Mouse (Mus musculus) brain, embryonic 14.5 days (tissue): Measurements from ENCODE around the gene Nr1h3. TPM values are rescaled to one million over a fixed set of nuclear protein-coding genes. Genes with fewer than 3 reads are reported as not detected.

Experiments
- DNase-seq: peaks from one replicate; pipeline ENCODE4 v3.0.0-alpha.2; 2011; ENCODE audit warnings: low read depth
- CTCF ChIP-seq: fragments of 200-500 bp; IDR thresholded peaks from 2 replicates; pipeline ENCODE4 v1.5.1; 2012; ENCODE audit warnings: inconsistent platforms, mild to moderate bottlenecking, moderate library complexity, borderline replicate concordance; ENCODE audit not compliant: insufficient read depth, insufficient read length; ENCODE audit errors: extremely low read depth
- POLR2A ChIP-seq: fragments of 200-500 bp; IDR thresholded peaks from 2 replicates; pipeline ENCODE4 v1.6.1; 2012; ENCODE audit warnings: mild to moderate bottlenecking, inconsistent platforms, borderline replicate concordance; ENCODE audit not compliant: poor library complexity, insufficient read depth, insufficient read length, severe bottlenecking; ENCODE audit errors: extremely low read depth
- polyA plus RNA-seq: library from polyadenylated mRNA; depleted of rRNA; stranded (reverse); fragments of >200 nt; gene quantifications from 2 replicates; pipeline ENCODE4 v1.2.3, GENCODE M21; 2012

Nr1h3 gene
- polyA plus RNA-seq, 1 experiment = 3.9 TPM

- peak; percentile 29 for DNase-seq
- TF ChIP-seq CTCF = no peak
- no peak for TF ChIP-seq POLR2A
Observed at GRCm38 (mm10) chr2:91182016-91182404, 20.6 kb downstream of the Nr1h3 start.

- DNase-seq = peak; percentile 28
- no peak for TF ChIP-seq CTCF
- no peak for TF ChIP-seq POLR2A
Observed at GRCm38 (mm10) chr2:91180706-91181105, 21.9 kb downstream of the Nr1h3 start.

DNA sequence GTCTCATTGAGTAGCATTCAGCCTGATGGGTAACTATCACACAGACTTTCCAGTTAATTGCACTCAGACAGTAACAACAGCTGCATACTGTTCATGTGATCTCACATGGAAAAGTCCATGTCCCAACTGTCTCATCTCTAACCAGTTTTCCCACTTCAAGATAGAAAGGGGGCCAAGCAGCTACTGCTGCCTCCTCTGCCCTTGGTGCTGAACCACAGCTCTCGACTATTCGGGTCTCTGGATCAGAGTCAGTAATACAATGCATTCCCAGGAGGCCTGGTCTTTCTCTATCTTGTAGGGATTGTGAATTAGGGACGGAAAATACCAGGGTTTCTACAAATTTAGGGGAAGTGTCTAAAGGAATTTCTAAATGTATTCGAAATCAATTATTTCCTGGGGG is 22.8 kb downstream of the Nr1h3 start:
- no peak for TF ChIP-seq CTCF
- no peak for TF ChIP-seq POLR2A
- no peak for DNase-seq

GRCm38 (mm10) chr2:91176234-91176633 is 26.4 kb downstream of the Nr1h3 start:
- TF ChIP-seq CTCF = no peak
- no peak for TF ChIP-seq POLR2A
- no peak for DNase-seq

DNA sequence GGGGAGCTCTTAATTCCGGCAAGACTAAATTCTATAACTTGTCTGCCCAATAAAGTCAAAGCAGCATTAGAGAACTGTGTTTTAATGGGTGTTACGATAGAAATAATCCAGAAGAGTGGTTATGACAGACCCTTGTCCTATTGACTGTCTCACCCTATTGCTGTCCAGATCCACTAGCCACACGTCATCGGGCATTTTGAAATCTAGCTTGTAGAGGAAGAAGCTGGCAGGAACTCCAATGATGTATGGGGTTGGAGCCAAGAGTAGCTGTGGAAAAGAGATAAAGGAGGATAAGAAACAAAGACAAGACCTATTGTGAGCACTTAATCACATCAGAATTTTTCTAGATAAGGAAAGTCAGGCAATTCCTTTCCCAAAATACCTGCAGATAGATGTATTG is 27.1 kb downstream of the Nr1h3 start:
- DNase-seq = no peak

GRCm38 (mm10) chr2:91169587-91170322 is 32.9 kb downstream of the Nr1h3 start:
- DNase-seq = no peak
- no peak for TF ChIP-seq CTCF
- no peak for TF ChIP-seq POLR2A

More for the DNA sequence above, 27.1 kb downstream of the Nr1h3 start:
- TF ChIP-seq CTCF (no peak), POLR2A (no peak)

GRCm38 (mm10) chr2:91167629-91168028 is 35.0 kb downstream of the Nr1h3 start:
- TF ChIP-seq CTCF (no peak), POLR2A (no peak)
- DNase-seq = no peak

- TF ChIP-seq POLR2A = no peak
- no peak for TF ChIP-seq CTCF
- DNase-seq = no peak
Observed at GRCm38 (mm10) chr2:91164991-91165390, 37.6 kb downstream of the Nr1h3 start.

GRCm38 (mm10) chr2:91163532-91163931 is 39.1 kb downstream of the Nr1h3 start:
- no peak for TF ChIP-seq CTCF
- TF ChIP-seq POLR2A = no peak
- DNase-seq = no peak

DNA sequence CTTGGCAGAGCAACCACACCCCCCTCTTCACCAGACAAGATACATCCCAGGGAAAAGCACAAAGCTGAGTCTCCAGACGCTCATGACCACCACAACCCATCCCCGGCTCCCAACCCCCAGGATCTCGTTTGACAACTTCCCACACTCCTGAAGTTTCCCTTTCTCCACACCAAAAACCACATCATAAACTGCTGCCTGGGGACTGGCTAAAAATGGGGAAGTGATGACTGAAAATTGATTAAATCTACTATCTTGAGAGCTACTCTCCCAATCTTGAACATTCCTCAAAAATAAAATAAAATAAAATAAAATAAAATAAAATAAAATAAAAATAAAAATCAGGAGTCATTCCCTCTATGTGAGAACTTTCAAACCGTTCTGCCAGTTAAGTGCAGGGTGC is 39.7 kb downstream of the Nr1h3 start:
- TF ChIP-seq POLR2A (no peak), CTCF (no peak)
- DNase-seq = no peak

GRCm38 (mm10) chr2:91160591-91160990 is 42.0 kb downstream of the Nr1h3 start:
- no peak for DNase-seq
- TF ChIP-seq POLR2A (no peak), CTCF (no peak)

DNA sequence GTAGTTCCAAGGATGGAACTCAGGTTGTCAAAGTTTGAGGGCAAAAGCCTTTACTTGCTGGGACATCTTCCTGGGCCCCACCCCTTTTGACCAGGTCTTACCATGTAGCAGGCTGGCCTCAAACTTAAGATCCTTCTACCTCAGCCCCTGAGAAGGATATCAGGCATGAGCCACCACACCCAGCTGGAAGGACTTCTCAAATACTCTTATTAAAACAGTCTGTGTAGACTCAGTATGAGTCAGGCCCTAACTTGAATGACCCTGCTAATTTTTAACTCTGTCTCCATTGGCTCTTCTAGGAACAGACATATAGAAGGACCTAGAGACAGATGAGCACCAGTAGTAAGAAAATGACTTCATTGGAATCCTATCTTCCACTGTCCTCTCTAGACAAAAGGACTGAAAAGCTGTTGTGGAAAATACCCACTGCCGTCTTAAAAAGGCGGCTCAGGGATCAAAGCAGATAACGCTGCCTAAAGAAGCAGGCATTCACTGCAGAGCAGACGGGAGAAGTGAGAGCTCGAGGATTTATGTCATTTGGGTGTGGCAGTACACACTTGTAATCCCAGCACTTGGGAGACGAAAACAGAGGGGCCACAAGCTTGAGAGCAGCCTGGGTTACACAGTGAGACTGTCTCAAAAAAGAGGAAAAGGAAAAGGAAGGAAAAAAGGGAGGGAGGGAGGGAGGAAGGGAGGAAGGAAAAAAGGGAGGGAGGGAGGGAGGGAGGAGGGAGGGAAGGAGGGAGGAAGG is 45.5 kb downstream of the Nr1h3 start:
- no peak for DNase-seq
- TF ChIP-seq CTCF = no peak
- no peak for TF ChIP-seq POLR2A

DNA sequence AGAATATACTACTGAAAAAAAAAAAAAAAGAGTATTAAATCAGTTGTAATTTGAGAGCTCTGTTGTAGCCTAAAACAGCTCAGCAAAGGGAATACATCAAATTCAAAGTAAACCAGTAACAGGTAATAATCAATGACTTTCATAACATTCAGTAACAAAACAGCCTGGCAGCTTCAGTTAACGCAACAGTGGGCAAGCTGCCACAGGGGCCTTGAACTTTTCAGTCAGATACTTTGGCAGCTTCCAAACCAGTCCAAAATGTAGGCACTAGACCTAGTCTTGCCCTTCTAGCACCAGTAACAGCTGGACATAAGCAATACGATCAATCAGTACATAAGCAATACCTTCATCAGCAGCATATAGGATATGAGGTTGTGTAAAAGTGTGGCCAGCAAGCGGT is 48.5 kb downstream of the Nr1h3 start:
- no peak for DNase-seq
- TF ChIP-seq POLR2A (no peak), CTCF (no peak)
